Mouse (Mus musculus) erythroblast, embryonic 14.5 days (primary cell): ENCODE measurements around the gene Itsn1.

Experiments used
- GATA1 ChIP-seq: IDR thresholded peaks from 2 replicates; pipeline ENCODE4 v1.6.1; 2012; ENCODE audit warnings: low read length, inconsistent platforms, mixed read lengths
- TAL1 ChIP-seq: IDR thresholded peaks from 3 replicates; pipeline ENCODE4 v1.6.1; 2012; ENCODE audit warnings: low read length, inconsistent platforms, mixed read lengths

- no peak for TF ChIP-seq GATA1
- TF ChIP-seq TAL1: no peak
These were observed 234.4 kb downstream of the Itsn1 start for GRCm38 (mm10) chr16:91963556-91963900.
